Mouse (Mus musculus) thymus, adult 2 months (tissue): ENCODE measurements at regions not wholly inside any gene's neighbourhood (a gene's known extent, or its start where the extent isn't known, plus 50 kb on each side); places are given as distances from the start of the nearest gene placed in this dataset.

Source experiments
- CTCF ChIP-seq: fragments of 200-500 bp; IDR thresholded peaks from 2 replicates; pipeline ENCODE4 v1.5.1; 2012; ENCODE audit warnings: mild to moderate bottlenecking, control low read depth, low read length, moderate library complexity, borderline replicate concordance; ENCODE audit not compliant: control insufficient read depth, poor library complexity, insufficient read depth; ENCODE audit errors: extremely low read depth
- POLR2A ChIP-seq: fragments of 200-500 bp; IDR thresholded peaks from 2 replicates; pipeline ENCODE4 v1.6.1; 2012; ENCODE audit warnings: mild to moderate bottlenecking, low read length, control low read depth, moderate library complexity; ENCODE audit not compliant: control insufficient read depth, poor library complexity, insufficient read depth; ENCODE audit errors: extremely low read depth

DNA sequence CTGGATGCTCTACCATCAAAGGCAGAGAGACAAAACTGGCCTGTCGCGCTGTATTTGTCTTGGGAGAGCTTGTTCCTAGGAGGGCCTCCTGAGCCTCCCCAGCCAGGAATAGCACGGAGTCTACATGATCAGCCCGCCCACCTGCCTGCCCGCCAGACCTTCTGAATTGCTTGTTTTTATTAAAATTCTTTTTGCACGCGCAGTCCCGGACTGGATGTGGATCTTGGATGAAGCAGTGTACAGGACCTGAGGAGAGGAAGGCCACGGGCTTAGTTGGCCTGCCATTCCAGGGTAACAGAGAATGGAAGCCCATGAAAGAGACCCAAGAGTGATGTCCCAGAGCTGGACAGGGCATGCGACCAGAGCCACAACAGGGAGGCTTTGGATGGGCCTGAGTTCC, 235.8 kb downstream of the Cyp26b1 start:
- TF ChIP-seq CTCF (no peak), POLR2A (no peak)
